Mouse (Mus musculus): ENCODE data around the gene Hbq1b.
"Not testable (repeated sequence)": the region's sequence is repeated elsewhere in the genome, so short reads cannot be mapped to it uniquely, and the experiment has no call there.

DNA sequence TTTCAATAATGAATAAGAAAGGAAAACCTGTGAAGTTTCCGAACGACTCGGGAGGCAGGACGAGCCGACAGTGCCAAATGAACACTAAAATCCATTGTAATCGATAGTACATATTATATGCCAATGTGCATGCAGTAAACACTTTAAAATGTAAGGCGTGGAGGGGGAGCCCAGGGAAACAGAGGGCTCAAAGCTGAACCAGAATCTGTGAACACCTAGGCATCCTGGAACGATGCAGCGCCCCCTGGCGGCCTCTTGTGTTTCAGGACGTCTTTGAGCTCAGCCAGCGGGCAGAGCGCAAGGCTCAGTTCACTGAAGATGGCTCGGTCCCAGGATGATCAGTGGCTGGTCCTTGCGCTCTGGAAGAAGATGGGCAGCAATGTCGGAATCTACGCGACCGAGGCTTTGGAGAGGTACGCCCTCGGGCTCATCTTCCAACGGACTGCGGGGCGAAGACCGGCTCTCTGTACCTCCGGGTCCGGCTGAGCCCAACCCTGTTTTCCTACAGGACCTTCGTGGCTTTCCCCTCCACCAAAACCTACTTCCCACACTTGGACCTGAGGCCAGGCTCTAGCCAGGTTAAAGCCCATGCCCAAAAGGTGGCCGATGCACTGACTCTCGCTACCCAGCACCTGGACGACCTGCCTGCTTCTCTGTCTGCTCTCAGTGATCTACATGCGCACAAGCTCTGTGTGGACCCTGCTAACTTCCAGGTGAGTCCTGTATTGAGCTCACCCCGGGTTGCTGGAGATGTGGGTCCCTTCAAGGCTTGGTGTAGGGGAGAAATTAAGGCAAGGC lies at the start of gene Hbq1b:
- not testable (repeated sequence) for TF ChIP-seq GATA1 (IDR thresholded peaks at IDR 0.05; ENCODE audit: borderline replicate concordance, low read length); FLI1 (IDR thresholded peaks at IDR 0.05; ENCODE audit: low read length)
